Mouse (Mus musculus): ENCODE results near the gene Noxred1.
A peak's percentile ranks its signal among the peaks of the same experiment; 100 is the strongest.
"Not testable (repeated sequence)": the region's sequence is repeated elsewhere in the genome, so short reads cannot be mapped to it uniquely, and the experiment has no call there.

Gene Noxred1

DNA sequence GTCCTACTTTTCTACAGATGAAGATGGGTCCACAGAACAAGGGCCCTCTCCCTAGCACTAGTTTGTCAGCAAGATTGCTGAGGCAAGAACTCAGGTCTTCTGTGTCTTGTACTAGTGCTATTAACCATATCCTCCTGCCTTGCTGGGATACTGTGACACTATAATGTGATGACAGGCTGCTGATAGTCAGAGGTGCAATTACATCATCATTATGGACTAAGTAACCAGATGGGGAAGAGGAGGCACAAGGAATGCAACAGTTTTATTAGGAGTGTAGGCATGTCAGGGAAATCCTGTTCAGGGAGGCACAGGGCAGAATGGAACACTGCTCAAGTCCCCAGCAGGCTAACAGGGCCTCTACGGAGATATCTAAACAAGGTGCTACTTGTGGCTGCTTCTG, at the start of gene Noxred1:
Gene Noxred1, minus strand, starts transcription at position 101 of the 400 bp plus-strand sequence.
- no peak for DNase-seq (ENCODE audit: low spot score)

DNA sequence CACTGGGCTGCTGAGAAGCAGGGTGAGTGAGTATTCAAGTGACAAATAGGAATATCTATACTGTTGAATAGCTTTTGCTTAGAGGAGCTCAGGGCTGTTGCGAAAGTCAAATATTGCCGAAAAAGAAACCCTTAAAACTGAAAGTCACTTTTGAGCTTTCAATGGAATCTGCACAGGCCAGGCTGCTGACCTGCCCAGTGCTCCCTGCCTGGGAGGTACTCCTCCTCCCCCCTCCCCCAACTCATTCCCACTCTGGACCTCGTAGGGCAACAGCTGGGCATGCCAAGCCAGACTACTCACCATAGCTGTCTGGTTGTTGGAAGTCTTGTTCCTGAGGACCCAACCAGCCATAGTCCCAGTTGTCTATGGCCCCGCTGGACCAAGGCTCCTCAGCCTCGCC, 46.2 kb upstream of the Noxred1 start:
- no peak for DNase-seq (ENCODE audit: low spot score)

DNA sequence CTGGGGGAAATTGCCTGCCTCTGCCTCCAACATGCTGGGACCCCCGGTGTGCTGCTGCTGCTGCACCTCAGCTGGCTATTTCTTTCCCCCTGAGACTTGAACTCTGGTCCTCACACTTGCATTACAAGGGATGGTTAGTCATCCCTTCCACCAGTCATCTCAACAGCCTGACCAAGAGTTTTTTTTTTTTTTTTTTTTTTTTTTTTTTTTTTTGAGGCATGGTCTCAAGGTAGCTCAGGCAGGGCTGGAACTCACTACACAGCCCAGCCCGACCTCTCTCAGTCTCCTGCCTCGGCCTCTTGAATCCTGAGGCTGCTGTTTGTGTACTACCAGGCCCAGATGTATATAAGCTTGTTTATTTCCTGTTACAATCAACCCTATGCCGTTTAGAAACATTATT, 45.7 kb upstream of the Noxred1 start:
- no peak for DNase-seq (ENCODE audit: low spot score)

DNA sequence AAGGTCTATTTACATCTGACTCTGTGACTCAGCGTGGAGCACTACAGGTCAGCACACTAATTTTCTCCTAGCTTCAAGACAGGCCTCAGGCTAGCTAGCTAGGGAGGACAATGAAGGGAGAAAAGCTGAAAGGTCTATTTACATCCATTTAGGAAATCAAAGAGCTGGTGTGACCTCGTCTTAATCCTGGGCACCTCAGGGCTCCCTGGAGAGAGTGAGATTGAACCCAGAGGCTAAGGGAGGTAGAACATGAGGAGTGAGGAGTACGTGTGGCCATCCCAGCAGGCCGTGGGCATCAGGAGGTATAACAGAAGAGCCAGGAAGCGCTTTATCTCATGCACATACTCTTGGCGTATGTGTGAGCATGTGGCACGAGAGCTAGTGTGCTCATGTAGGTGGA, 45.2 kb upstream of the Noxred1 start:
- no peak for DNase-seq (ENCODE audit: low spot score)

DNA sequence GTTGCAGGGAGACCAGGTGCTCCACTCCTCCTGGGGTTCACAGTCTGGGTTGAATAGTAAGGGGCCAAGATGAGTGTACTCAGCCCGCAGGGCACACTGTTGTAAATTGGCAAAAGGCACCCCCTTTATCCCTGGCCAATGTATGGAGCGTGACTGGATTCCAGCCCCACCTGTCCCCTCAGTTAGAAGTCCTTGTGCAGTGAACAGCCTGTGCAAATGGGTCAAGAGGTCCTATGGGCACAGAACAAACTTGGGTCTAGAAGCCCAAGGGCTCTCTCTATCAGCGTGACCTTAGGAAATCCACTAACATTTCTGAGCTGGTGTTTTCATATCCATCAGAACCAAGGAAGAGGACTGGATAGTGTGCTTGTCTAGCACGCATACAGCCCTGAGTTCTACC, 44.2 kb upstream of the Noxred1 start:
- no peak for DNase-seq (ENCODE audit: low spot score)

DNA sequence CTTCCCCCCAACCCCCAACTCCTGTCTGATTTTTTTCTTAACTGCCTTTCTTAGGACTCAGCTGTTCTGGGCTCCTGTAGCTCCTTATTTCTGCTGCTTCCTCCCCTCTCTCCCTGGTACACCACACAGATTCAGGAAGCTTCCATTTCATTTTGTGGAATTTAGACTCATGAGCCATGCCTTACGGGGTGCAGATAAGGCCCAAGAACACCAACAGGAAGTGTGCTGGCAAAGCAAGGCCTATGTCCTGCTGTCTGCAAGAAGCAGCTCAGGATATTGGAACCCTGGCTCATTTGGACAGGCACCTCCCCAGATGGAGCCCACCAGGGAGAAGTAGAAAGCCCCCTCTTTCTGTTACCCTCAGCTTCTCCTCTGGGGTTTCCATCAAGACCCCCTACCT, 43.2 kb upstream of the Noxred1 start:
- no peak for DNase-seq (ENCODE audit: low spot score)

DNA sequence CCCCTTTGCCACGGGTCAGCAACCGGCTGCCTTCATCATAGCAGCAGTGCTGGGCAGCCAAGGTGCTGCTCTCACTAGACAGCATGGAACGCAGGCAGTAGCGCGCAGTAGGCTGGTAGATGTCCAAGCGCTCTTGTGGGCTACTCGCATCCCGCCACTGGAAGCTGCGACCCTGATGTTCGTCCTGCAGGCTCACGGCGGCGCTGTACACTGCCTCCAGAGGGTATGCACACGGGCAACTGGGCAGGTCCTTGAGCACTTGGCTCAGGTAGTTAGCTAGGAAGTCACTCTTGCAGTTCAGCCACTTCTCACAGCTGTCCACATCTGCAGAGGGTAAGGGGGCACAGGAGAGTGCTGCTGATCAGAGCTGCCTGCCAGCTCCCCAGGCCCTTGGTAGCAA, 41.3 kb upstream of the Noxred1 start:
- no peak for DNase-seq (ENCODE audit: low spot score)

DNA sequence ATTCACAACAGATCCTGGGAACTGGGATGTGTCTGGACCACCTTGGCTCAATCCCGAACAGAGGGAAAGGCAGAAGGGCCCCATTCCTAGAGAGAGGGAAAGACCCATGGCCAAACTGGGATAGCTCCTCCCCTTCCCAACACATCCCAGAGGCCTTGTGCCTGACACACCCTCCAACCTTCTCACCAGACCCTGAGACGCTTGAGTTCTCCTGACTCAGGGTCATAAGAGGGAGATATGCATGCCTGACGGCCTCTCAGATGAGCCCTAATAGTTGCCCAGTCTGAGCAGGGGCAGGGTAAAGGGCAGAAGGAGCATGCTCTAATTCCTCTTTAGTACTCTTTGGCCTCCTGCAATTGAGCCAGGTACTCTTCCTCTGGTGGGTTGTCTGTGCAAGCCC, 40.8 kb upstream of the Noxred1 start:
- DNase-seq (ENCODE audit: low spot score) = no peak

DNA sequence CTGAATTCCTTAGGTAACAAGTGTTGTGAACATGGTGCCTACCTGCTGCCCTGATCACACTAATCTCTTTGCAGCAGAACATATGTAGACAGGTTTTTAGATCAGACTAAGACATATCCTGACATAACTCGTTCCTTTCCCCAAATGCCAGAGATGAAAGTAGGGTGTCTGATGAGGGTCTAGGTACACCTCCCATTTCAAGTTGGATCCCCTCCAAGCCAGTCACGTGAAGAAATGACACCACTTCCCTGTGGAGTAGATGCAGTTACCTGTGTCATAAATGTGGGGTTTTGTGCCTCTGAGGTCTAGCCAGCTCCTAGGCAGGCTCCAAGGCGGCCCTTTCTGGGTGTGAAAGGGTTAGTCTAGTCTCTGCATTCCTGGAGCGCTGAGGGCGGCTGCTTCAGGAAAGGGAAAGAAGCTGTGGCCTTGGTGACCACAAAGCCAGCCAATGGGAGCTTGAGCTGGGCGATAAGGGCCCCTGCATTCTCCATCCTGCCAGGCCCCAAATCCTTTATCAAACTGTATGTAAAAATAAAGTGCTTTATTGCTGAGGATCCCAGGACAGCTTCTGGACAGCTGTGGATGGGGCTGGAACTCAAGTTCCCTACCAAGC, 39.7 kb upstream of the Noxred1 start:
- DNase-seq (ENCODE audit: low spot score) = no peak

DNA sequence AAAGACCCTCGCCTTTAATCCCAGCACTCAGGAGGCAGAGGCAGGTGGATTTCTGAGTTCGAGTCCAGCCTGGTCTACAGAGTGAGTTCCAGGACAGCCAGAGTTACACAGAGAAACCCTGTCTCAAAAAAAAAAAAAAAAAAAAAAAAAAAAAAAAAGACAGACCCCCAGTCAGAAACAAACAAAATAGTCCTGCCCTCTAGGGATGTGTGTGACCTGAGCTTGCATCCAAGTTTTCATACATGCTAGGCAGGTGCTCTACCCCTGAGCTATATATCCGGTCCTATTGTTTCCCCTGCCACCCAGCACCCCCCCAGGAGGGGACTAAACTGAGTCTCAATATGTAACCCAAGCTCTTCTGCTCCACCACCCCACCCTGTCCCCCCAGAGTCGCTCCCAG, 38.7 kb upstream of the Noxred1 start:
- DNase-seq (ENCODE audit: low spot score) = not testable (repeated sequence)

DNA sequence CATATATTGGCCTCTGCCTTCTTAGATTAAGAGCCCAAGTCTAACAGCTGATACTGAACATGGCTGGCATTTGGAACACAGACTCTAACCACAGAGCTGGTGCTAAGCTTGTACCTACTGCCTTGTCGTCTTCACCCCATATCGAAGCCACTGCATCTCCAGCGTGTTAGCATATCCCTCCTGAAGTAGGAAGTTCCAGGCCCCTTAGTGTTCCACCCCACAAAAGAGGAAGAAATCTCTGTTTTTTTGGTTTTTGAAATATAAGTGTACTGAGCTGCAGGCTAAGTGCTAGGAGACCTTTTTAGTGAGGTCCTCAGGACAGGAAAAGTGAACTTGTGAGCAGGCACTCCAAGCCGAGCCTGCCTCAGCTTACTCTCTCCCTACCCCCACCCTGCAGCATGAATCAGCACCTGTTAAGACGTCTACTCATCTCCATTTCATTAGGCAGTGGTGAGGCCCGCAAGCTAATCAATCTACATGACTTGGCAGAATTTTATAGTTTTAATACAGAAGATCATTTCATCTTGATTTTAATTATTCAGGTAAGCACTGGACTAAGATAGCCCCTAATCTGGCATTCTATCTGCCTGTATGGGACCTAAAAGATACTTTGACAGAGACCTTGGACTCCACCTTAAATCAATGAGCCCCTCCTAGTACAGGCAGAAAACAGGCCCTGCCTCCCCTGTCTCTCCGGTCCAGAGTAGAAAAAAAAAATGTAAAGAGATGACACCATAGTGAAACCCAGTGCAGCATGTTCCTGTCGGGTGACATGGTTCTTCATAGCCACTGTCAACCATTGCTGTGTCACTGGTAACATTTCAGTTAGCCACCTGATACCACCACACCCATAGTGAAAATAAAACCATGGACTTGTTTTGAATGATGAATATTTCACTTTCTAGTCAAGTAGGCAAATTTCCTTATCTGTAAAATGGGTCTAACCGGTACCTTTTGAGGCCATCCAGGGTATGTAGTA, 36.6 kb upstream of the Noxred1 start:
- no peak for DNase-seq (ENCODE audit: low spot score)

DNA sequence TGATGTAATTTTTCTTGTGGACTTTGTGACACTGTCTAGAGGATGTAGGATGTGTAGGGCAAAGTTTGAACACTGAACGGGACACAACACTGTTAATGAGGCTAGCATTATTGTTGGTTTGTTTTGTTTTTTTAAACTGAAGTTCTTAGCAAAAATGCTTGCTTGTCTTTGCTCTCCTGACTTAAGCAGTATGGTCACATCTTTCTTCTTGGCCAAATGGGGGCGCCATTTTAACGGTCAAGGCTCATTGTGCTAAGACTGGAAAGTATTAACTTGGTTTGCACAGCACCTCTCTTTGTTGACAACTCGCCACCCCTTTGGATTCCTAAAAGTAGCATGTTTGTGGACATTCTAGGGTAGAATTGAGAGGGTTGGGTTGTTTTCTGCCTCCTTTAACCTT, 29.1 kb upstream of the Noxred1 start:
- no peak for DNase-seq (ENCODE audit: low spot score)

DNA sequence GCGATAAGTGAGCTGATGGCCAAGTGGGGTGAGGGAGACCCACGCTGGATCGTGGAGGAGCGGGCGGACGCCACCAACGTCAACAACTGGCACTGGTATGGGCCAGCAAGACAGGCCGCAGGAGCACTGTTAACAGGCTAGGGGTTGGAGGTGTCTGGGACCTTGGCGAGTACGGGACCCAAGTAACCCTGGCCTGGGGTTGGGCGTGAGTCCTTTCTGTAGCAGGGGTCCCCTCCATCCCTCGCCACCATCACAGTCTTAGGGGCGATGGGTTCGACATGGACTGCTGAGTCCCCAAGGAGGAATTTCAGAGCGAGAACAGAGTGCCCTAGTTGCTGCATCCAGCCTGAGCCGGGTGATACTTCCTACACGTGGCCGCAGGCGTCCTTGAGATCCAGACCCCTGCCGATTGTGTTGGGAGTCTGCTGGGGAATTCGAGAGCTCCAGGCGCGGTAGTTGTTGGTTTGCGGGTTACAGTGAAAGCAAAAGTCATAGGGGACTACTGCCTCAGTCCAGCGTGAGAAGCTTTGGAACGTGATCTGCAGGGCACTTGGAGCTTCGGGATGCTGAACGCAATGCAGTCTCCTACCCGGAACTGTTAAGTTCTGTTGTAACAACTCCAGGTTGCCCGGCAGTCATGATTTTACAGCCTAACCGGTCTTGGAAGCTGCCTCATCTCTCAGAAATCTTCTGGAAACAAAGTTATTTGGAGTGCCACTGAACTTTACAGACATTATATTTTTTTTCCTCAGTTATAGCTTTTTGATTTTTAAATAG, 28.5 kb upstream of the Noxred1 start:
- no peak for DNase-seq (ENCODE audit: low spot score)

DNA sequence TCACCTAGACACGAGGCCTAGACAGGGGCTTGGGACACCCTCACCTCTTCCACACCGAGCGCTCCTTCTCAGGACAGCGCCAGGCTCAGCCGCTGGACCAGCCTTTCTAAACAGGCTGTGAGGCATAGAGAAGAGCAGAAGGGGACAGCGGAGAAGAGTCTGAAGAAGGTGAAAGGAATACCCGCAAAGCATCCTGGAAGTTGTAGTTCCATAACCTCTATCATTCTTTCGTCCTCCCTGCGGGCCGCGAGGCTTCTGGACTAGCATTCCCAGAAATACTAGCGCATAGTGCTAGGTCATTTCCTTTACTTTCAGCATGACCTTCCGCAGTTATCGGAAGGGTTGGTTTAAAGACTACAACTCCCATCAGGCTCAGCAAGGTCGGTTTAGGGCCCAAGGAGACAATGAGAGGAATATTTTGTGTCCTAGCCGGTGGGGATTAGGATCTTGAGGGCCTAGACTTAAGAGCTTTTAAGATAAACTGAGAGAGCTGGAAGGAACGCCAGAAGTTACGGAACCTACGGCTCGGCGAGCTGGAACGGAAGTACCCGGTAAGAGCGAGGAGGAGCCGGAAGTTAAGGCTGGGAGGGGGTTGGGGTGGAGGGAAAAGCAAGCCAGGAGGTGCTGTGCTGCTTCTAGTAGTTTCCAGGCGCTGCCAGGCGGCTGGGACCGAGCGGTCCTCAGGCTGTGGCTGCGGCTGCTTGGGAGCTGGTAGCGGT, 27.7 kb upstream of the Noxred1 start, which contains the start of the genes Vipas39 and Ahsa1:
Gene Vipas39, minus strand, starts transcription at position 149 of the 719 bp plus-strand sequence.
Gene Ahsa1, plus strand, starts transcription at position 372 of the 719 bp plus-strand sequence.
- DNase-seq (ENCODE audit: low spot score) = peak; percentile 72

DNA sequence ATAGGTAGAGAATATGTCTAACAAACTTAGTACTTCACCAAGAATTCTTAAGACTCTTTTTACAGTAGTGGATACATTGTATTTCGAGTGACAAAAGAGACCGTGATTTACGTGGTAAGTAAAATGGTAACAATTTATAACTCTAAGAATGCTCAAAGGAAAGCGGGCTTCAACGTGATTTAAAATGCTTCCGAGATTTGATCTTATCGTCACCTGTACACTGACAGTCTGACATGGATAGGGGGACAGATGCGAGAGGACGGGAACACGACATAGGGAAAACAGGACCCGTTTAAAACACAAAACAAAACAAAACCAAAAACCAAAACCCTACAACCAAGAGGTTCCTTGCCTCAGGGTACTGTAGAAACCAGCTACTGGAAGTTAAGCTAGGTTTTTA, 26.9 kb upstream of the Noxred1 start:
- no peak for DNase-seq (ENCODE audit: low spot score)

DNA sequence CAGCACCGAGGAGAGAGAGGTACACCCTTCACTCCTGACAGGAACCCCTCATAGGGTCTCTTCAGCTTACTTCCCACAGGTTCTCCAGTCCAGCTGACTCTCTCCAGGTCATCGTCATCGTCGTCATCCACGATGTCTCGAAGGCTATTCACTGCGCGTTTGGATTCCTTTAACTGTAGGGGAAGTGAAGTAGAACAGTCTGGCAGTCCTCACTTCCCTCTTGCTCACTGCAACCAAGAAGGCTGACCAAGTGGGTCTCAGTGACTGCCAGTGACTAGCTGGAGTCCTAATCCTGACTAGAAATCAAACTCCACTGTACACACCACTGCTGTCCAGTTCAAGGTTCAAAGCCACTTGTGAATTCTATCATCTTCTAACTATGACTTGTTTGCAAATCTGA, 22.0 kb upstream of the Noxred1 start:
- DNase-seq (ENCODE audit: low spot score) = no peak

DNA sequence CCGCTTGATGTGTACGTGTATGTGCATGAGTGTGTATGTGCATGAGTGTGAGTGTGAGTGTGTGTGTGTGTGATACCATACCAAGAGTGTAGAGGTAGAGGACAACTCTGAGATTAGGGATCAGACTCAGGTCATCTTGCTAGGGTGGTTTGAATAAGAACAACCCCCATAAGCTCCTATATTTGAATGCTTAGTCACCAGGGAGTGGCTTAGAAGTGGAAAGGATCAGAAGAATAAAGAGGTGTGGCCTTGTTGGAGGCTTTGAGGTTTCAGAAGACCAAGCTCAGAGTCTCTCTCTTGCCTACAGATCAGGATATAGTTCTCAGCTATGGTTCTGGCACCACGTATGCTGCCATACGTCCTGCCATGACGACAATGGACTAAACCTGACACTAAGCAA, 18.1 kb upstream of the Noxred1 start:
- DNase-seq (ENCODE audit: low spot score) = no peak

DNA sequence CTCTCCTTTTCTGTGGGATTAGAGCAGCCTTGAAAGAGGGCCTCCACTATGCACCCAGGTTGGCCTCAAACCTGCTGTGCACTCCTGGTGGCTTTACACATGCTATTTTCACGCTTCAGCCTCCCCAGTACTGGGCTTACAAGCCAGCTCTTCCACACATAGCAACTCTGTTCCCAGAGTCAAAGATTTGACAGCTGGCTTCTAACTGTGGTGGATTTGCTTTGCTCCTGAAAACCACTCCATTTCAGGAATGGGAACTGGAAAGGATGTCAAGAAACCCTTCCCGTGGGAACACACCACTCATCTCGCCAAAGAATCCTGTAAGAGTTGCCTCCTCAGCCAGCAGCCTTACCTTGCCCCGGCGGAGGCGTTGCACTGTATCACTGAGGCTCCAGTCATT, 15.3 kb upstream of the Noxred1 start:
- no peak for DNase-seq (ENCODE audit: low spot score)

DNA sequence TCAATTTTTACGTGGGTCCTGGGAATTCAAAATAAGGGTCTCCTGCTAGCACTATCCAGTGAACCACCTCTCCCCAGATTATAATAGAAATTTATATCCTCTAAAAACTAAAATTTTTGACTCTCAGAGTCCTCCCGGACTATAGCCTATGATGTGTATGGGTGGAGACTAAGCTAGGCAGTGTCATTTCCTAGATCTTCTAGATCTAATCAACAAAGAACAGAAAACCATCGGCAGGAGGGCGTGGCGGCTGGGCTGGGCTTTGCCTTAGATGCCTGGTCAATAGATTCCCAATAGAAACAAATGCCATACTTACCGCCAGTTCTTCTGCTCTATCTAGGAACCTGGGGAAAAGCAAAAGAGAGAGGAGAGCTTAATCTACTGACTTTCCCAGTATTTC, 11.6 kb upstream of the Noxred1 start:
- DNase-seq (ENCODE audit: low spot score) = no peak

DNA sequence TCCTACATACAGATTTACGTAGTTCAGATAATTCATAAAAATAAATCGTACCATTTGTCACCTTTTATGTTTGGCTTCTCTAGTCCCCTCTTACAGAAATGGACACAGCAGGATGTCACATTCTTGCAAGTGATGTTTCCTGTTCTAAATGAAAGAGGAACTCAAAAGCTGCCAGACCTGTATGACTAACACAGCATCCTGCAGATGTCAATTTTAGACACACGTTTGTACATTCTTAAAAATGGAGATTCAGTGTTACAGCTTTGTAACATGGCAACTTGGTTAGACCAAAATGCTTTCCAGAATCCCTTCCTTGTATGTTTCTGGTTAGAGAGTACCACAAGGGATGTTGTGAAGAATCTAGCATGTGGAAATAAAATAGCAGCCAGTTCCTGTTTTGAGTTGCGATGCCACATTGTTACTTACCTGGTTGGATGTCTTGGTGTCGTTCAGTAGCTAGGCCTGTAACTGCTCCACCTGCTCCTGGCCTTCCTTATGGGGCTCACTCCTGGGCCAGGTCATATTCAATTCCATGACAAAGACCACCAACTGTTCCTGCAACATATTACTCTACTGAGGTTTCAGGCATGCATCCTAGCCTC, 1.5 kb downstream of the Noxred1 start:
- no peak for DNase-seq (ENCODE audit: low spot score)

DNA sequence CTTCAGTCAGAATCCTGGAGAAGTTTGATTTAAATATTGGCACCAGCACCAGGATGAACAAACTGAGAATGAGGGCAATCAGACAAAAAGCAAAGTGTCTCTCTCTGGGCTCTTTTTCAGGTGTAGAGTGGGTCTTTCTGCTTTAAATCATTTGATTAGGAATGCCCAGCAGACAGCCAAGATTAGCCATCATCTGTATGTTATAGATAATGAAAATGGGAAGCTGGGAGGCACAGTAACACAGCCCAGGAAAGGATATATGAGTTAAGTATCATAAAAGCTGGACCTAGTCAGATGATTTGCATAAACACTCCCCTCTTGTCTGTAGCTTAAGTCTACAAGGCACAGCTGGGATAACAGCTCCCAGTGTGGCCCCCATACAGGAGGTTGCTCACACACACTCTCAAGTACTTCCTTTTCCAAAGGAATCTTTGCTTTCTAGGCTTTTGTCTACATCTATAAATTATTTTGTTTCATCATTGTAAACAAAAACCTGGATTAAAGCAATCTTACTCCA, 8.1 kb downstream of the Noxred1 start:
- DNase-seq (ENCODE audit: low spot score) = no peak

Measured in ovary, postnatal 10 days (tissue).